Mouse (Mus musculus) c-Kit-negative CD71-positive TER-119-positive erythroid progenitor cells, embryonic 14.5 days (primary cell): ENCODE measurements around the gene Rbbp6.

Source experiments
- DNase-seq: peaks from one replicate; pipeline ENCODE4 v3.0.0-alpha.2; 2013; ENCODE audit warnings: low read depth, low spot score

Gene Rbbp6

GRCm38 (mm10) chr7:122965386-122965785 is at the start of gene Rbbp6:
Rbbp6 (plus strand) TSS chr7:122965686.
- DNase-seq, result no peak

GRCm38 (mm10) chr7:122919728-122920582 is 45.5 kb upstream of the Rbbp6 start:
- DNase-seq, result peak; percentile 3

GRCm38 (mm10) chr7:122921537-122921936 is 43.9 kb upstream of the Rbbp6 start:
- DNase-seq, result no peak

- no peak for DNase-seq
These were observed 41.2 kb upstream of the Rbbp6 start for GRCm38 (mm10) chr7:122924256-122924655.

GRCm38 (mm10) chr7:122930494-122930893 is 35.0 kb upstream of the Rbbp6 start:
- no peak for DNase-seq

DNA sequence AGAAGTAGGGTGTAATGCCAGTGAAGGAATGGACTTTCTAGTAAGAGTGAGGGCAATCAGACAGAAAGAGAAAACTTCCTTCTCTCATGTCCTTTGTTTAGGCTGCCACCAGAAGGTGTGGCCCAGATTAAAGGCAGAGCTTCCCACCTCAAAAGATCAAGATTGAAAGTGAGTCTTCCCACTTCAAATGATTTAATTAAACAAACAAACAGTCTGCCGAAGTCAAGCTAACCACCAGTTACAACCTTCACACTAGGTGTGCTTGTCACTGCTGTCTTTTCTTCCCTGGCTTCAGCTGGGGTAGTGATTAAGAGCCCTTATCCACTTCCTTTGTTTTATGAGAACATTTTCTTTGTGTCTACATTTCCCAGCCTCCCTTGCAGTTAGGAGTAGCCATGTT is 33.3 kb upstream of the Rbbp6 start:
- no peak for DNase-seq

GRCm38 (mm10) chr7:122936626-122937025 is 28.9 kb upstream of the Rbbp6 start:
- no peak for DNase-seq

DNA sequence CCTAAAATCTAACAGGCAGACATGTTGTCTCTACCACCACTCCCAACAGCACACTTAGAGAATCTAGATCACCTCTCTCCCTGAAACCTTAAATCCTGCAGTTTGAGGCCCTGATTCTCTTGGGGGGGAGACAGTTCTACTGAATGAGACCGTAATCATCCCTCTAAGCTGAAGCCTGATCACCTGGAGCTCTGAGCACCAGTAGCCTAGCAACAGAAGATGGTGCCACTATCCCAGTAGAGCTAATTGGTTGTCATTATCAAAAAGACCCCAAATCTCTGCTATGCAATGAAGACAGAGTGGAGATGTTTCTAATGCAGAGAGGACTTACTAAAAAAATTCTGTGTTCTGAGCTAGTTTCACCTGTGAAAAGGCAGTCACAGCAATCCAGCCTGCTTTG is 27.3 kb upstream of the Rbbp6 start:
- no peak for DNase-seq

DNA sequence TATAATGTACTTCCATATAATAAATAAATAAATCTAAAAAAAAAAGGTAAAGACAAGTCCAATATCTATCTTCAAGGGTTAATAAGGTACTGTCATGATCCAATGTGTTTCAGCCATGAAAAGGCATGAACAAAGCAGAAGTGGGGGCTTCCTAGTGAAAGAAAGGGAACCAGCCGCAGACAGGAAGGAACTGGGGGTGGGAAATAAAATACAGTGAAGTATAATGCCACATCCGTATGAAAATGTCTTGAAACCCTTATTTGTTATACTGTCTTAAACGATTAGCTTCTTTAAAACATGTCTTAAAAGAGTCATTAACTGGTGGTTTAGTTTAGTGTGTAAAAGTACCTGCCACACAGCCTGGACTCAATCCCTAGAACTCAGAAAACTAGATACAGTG is 26.3 kb upstream of the Rbbp6 start:
- DNase-seq, result no peak

DNA sequence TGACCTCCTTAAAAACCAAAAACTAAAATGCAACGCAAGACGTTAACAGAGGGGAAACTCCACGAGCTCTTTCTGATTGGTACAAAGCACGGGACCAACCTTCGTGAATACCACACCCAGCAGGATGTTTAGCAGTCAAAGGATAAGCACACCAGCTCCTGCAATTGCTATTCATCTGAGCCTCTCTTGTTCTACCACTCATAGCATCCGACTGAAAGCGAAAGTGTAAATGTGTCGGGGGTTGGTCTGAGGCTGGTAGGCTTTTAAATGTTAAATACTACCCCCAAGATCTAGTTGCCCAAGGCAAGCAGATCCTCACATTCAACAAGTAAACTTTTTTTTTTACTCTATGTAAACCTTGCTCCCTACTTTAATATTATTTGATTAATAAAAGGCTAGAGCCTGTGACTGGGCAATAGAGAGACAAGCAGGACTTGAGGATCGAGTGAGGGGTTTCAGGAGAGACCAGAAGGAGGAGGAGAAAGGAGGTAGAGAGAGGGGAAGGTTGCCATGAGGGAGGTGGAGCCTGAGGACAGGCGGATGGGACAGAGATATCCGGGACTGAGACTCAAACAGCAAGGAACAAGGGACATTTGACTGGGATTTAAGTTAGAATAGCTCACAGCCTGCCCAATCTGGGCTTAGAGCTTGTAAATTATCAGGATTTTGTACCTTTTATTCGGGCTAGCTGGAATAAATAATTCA is 25.0 kb upstream of the Rbbp6 start:
- DNase-seq, result no peak

- DNase-seq, result no peak
These were observed 23.4 kb upstream of the Rbbp6 start for GRCm38 (mm10) chr7:122942111-122942510.

GRCm38 (mm10) chr7:122945149-122945548 is 20.3 kb upstream of the Rbbp6 start:
- DNase-seq, result peak; percentile 40

- DNase-seq, result no peak
These were observed 16.2 kb upstream of the Rbbp6 start for GRCm38 (mm10) chr7:122949268-122949667.

DNA sequence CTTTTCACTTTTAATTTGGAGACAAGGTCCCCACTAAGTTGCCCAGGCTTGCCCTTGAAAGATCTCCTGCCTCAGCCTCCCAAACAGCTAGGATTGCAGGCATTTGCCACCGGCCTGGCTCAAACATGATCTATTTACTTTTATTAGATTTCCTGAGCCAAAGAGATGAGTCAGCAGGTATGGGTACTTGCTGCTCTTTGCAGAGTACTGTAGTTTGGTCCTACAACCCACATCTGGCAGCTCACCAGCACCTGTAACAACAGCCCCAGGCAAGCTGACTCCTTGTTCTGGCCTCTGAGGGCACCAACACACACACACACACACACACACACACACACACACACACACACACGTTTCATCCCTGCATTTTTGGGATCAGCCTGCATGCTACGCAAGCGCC is 14.0 kb upstream of the Rbbp6 start:
- DNase-seq, result no peak

DNA sequence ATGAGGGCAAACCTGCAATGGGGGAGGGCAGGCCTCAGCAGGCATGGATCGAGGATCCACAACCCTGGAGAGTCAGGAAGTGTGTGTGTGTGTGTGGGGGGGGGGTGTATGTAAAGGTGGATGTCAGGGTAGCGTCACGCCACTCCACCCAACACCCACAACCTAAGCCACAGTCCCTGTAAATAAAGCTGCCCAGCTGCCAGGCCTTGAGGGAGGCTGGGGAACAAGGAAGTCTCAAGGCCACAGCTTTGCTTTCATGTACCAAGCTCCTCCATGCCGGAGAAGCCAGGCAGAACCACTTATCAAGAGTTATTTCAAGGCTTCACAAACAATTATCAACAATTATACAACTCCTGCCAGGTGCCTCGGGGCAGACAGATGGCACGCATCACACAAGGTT is 13.4 kb upstream of the Rbbp6 start:
- DNase-seq, result no peak

GRCm38 (mm10) chr7:122954451-122955225 is 10.8 kb upstream of the Rbbp6 start:
- no peak for DNase-seq

- DNase-seq, result no peak
These were observed 10.1 kb upstream of the Rbbp6 start for GRCm38 (mm10) chr7:122955226-122955955.

DNA sequence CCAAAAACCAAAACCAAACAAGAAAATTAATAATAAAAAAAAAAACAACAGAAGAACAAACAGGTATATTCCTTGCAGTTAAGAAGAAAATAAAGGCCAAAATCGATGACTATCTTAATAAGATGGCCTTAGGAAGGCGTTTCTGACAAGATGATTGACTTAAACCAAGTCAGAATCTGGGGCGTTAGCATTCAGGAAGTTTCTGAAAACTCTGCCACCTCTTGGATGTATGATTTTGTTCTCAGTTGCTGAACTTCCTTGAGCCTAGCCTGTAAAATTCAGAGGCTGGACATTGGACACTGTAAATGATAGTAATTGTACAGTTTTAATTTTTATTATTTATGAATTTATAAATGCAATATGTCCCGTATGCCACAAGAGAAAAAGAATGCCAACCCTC is 3.3 kb downstream of the Rbbp6 start:
- no peak for DNase-seq

DNA sequence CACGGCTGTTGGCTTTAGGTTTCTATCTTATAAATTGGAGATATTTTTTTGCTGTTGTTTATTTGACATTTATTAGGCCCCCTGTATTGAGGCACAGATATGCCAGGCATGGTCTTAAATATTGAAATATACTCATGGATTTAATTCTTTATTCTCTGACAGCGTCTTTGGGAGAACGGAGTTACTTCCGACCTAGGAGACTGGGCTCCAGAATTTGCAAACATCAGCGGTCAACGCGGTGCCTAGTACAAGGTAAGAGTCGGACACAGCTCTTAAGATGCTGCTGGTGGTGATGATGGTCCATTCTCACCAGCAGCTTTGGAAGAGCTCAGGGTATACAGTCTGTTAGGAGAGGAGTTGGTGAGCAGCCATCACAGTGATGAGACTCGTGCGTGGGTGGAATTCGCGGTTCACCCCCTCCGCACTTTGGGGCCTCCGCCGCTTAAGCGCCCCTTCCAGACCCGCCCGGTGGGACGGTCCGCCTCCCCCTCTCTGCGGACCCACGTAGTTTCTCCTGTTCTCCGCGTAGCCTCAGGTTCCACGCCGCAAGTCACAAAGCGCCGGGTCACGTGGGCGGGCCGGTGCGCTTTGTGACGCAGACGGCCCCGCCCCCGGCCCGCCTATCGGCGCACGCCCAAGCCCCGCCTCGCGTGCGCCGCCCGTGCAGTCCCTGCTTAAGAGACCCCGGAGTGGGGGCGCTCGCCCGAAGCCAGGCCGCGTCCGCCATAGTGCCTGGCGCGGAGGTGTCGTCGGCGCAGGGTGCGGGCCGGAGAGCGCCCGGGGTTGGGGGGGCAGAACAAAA is 3.9 kb downstream of the Rbbp6 start:
- peak; percentile 87 for DNase-seq

DNA sequence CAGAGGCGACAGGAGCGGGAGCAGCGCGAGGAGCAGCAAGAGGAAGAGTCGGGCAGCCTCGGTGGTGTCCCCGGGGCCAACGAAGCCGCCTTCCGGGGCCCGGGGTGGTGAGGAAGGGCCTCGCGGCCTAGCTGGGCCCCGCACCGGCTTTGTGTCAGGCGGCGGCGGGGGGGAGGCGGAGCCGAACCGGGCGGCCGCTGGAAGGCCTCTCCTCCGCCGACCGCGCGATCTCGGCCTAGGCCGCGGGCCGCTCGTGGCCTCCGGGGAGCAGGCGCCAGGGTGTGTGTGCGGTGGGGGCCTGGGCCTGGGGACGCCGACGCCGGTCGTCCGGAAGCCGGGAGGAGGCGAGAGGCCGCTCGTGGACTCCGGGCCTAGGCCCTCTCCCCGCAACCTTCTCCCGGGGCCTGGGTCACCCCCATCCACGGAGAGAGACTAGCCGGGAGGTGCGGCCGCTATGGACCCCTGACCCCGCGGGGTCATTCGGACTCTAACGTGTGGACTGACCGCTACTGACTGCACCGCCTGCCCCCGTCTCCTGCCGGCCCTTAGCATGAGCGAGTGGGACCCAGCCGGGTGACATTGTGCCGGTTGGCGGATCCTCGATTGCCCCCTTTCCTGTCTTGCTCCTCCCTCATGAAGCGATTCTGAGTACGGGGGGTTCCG is 4.8 kb downstream of the Rbbp6 start:
- DNase-seq, result peak; percentile 59
